Mouse (Mus musculus) liver, embryonic 14.5 days (tissue): ENCODE measurements around the gene Slc25a21. TPM values are rescaled to one million over a fixed set of nuclear protein-coding genes. Genes with fewer than 3 reads are reported as not detected.

Experiments
- ATAC-seq: fragments of 200-750 bp; cut with Nextera tagmentation; 2 replicates; pipeline ENCODE4 v1.8.0; 2017; ENCODE audit warnings: moderate number of reproducible peaks, mild to moderate bottlenecking, moderate library complexity; ENCODE audit not compliant: insufficient read depth
- DNase-seq, 3 experiments: peaks; one replicate each; pipeline ENCODE4 v3.0.0-alpha.2; 2012 to 2013; ENCODE audit warnings: low read depth in 3 of 3, low spot score in 3 of 3
- H3K27ac ChIP-seq: fragments of 300-500 bp; sonication (generic); 2 replicates; pipeline ENCODE4 v1.5.1; 2014; ENCODE audit warnings: moderate library complexity, mild to moderate bottlenecking, control low read depth, inconsistent platforms
- H3K27me3 ChIP-seq: fragments of 300-500 bp; sonication (generic); 2 replicates; pipeline ENCODE4 v1.6.1; 2014; ENCODE audit warnings: mild to moderate bottlenecking, low read length, moderate library complexity; ENCODE audit not compliant: control insufficient read depth, insufficient read depth
- H3K36me3 ChIP-seq: fragments of 300-500 bp; sonication (generic); replicated peaks from 2 replicates; pipeline ENCODE4 v1.6.1; 2014; ENCODE audit warnings: low read depth; ENCODE audit not compliant: control insufficient read depth, insufficient read depth
- H3K4me1 ChIP-seq, 2 experiments: fragments of 200-500 bp in 1 of 2; fragments of 300-500 bp in 1 of 2; sonication (generic) in 1 of 2; replicated peaks; 2 replicates each; pipeline ENCODE4 v1.6.1; 2012 to 2014; ENCODE audit warnings: antibody characterized with exemption in 1 of 2, inconsistent platforms in 1 of 2, low read length in 1 of 2; ENCODE audit not compliant: control insufficient read depth in 2 of 2, insufficient read depth in 2 of 2
- H3K4me2 ChIP-seq: fragments of 300-500 bp; sonication (generic); 2 replicates; pipeline ENCODE4 v1.6.1; 2014; ENCODE audit warnings: low read depth, mild to moderate bottlenecking, control low read depth, moderate library complexity
- H3K4me3 ChIP-seq, 2 experiments: fragments of 200-500 bp in 1 of 2; fragments of 300-500 bp in 1 of 2; sonication (generic) in 1 of 2; 2 replicates each; pipeline ENCODE4 v1.5.1; 2012 to 2014; ENCODE audit warnings: low read depth in 2 of 2, low read length in 2 of 2, mild to moderate bottlenecking in 2 of 2, control low read depth in 1 of 2, inconsistent platforms in 1 of 2, moderate library complexity in 1 of 2; ENCODE audit not compliant: insufficient read depth in 1 of 2
- H3K9ac ChIP-seq: fragments of 300-500 bp; sonication (generic); replicated peaks from 2 replicates; pipeline ENCODE4 v1.6.1; 2014; ENCODE audit warnings: mild to moderate bottlenecking, control low read depth, moderate library complexity
- H3K9me3 ChIP-seq: fragments of 300-500 bp; sonication (generic); 2 replicates; pipeline ENCODE4 v1.6.1; 2016; ENCODE audit warnings: low read length, mixed read lengths; ENCODE audit not compliant: control insufficient read depth
- CTCF ChIP-seq: IDR thresholded peaks from 2 replicates; pipeline ENCODE4 v1.5.1; 2016; ENCODE audit warnings: antibody characterized with exemption, low read depth, control low read depth
- EP300 ChIP-seq: IDR thresholded peaks from 2 replicates; pipeline ENCODE4 v1.6.1; 2016; ENCODE audit warnings: antibody characterized with exemption, low read depth
- WGBS: fragments of 180-500 bp; shearing (Covaris S2); extraction: QIAGEN DNeasy Blood & Tissue Kit; methylation state at CpG from one replicate; pipeline ENCODE4 v1.1.7; 2014; ENCODE audit not compliant: insufficient replicate concordance; 5-methylcytosine and 5-hydroxymethylcytosine counted together
- polyA plus RNA-seq, 2 experiments: library from polyadenylated mRNA; depleted of rRNA in 1 of 2; stranded (reverse) in 1 of 2; unstranded in 1 of 2; fragments of >200 nt; fragmentation: Nextera tagmentation in 1 of 2; extraction: Ambion mirVana in 1 of 2; gene quantifications; 2 replicates each; pipeline versions ENCODE4 v1.2.1 to v1.2.3; 2012 to 2014

Slc25a21 gene
- polyA plus RNA-seq, 2 experiments: 9.3 to 21.6 TPM

GRCm38 (mm10) chr12:56940861-56941260 is 256.4 kb downstream of the Slc25a21 start:
- H3K4me1 ChIP-seq: no peaks in the 10 kb centered on the region
- 52% methylated on average over 3 of the region's 3 CpGs for WGBS
- no peak overlapping the region for H3K4me3 ChIP-seq
- H3K27ac ChIP-seq: no peak overlapping the region
- no peaks in the 10 kb centered on the region for H3K27me3 ChIP-seq
- ATAC-seq: no peak
- TF ChIP-seq CTCF (no peak), EP300 (no peak)
- DNase-seq: no peak
- no peaks in the 10 kb centered on the region for H3K36me3 ChIP-seq
- H3K9ac ChIP-seq: no peak overlapping the region
- no peak overlapping the region for H3K4me2 ChIP-seq
- H3K9me3 ChIP-seq: no peaks in the 10 kb centered on the region

- H3K27me3 ChIP-seq: no peaks in the 10 kb centered on the region
- no peak overlapping the region for H3K27ac ChIP-seq
- WGBS: 77% methylated on average over 6 of the region's 6 CpGs
- no peaks in the 10 kb centered on the region for H3K36me3 ChIP-seq
- no peak for TF ChIP-seq EP300
- no peak for TF ChIP-seq CTCF
- DNase-seq (no peak), ATAC-seq (no peak)
- no peak overlapping the region for H3K9ac ChIP-seq
- H3K4me1 ChIP-seq: no peaks in the 10 kb centered on the region
- H3K9me3 ChIP-seq: no peaks in the 10 kb centered on the region
- H3K4me2 ChIP-seq: no peak overlapping the region
- no peak overlapping the region for H3K4me3 ChIP-seq
These were observed 279.1 kb downstream of the Slc25a21 start for GRCm38 (mm10) chr12:56918145-56918544.

- Histone ChIP-seq H3K36me3 (no peaks in the 10 kb centered on the region), H3K9me3 (no peaks in the 10 kb centered on the region), H3K27ac (no peak overlapping the region), H3K4me2 (no peak overlapping the region), H3K4me1 (peaks cover 0 to 2% of the 10 kb centered on the region in 2 experiments; a peak in 1 of 4 replicates), H3K4me3 (no peak overlapping the region), H3K27me3 (no peaks in the 10 kb centered on the region), H3K9ac (no peak overlapping the region)
- 73% methylated on average over 5 of the region's 5 CpGs for WGBS
- TF ChIP-seq CTCF (no peak), EP300 (no peak)
- ATAC-seq (no peak), DNase-seq (no peak)
These were observed 290.8 kb downstream of the Slc25a21 start for GRCm38 (mm10) chr12:56906476-56906875.

GRCm38 (mm10) chr12:56905652-56906305 is 291.5 kb downstream of the Slc25a21 start:
- WGBS: 54% methylated on average over 9 of the region's 9 CpGs
- no peak overlapping the region for H3K4me3 ChIP-seq
- no peak for DNase-seq
- H3K9me3 ChIP-seq: no peaks in the 10 kb centered on the region
- no peak overlapping the region for H3K9ac ChIP-seq
- no peaks in the 10 kb centered on the region for H3K27me3 ChIP-seq
- no peak for ATAC-seq
- TF ChIP-seq EP300 (no peak), CTCF (no peak)
- peaks cover 0 to 2% of the 10 kb centered on the region in 2 experiments; a peak in 1 of 4 replicates for H3K4me1 ChIP-seq
- H3K4me2 ChIP-seq: no peak overlapping the region
- no peak overlapping the region for H3K27ac ChIP-seq
- no peaks in the 10 kb centered on the region for H3K36me3 ChIP-seq

GRCm38 (mm10) chr12:56905222-56905621 is 292.1 kb downstream of the Slc25a21 start:
- Histone ChIP-seq H3K4me2 (no peak overlapping the region), H3K27me3 (no peaks in the 10 kb centered on the region), H3K9me3 (no peaks in the 10 kb centered on the region), H3K36me3 (no peaks in the 10 kb centered on the region), H3K27ac (no peak overlapping the region), H3K4me3 (no peak overlapping the region), H3K9ac (no peak overlapping the region), H3K4me1 (peaks cover 0 to 2% of the 10 kb centered on the region in 2 experiments; a peak in 1 of 4 replicates)
- TF ChIP-seq CTCF: no peak
- no peak for TF ChIP-seq EP300
- DNase-seq (no peak), ATAC-seq (no peak)
- WGBS: 59% methylated on average over 7 of the region's 7 CpGs
